Mouse (Mus musculus) bone marrow, adult 2 months (tissue): ENCODE results near the gene Catsper1. TPM values are rescaled to one million over a fixed set of nuclear protein-coding genes. Genes with fewer than 3 reads are reported as not detected.

Experiments used
- H3K27ac ChIP-seq: fragments of 200-500 bp; 2 replicates; pipeline ENCODE4 v1.5.1; 2012; ENCODE audit warnings: low read depth, mild to moderate bottlenecking, control low read depth, inconsistent platforms, low read length; ENCODE audit not compliant: control insufficient read depth, poor library complexity, insufficient read depth
- H3K4me1 ChIP-seq: fragments of 200-500 bp; 2 replicates; pipeline ENCODE4 v1.6.1; 2011; ENCODE audit warnings: low read length; ENCODE audit not compliant: control insufficient read depth, insufficient read depth
- H3K4me3 ChIP-seq: fragments of 200-500 bp; replicated peaks from 2 replicates; pipeline ENCODE3; 2011; ENCODE audit warnings: mild to moderate bottlenecking, low read depth, low read length, control low read depth; ENCODE audit not compliant: control insufficient read depth
- CTCF ChIP-seq: fragments of 200-500 bp; IDR thresholded peaks from 2 replicates; pipeline ENCODE4 v1.5.1; 2011; ENCODE audit warnings: low read length, control low read depth; ENCODE audit not compliant: control insufficient read depth, insufficient read depth
- POLR2A ChIP-seq: fragments of 200-500 bp; IDR thresholded peaks from 2 replicates; pipeline ENCODE4 v1.6.1; 2011; ENCODE audit warnings: low read depth, mild to moderate bottlenecking, control low read depth, low read length, borderline replicate concordance; ENCODE audit not compliant: control insufficient read depth
- WGBS: fragments of 180-500 bp; shearing (Covaris S2); methylation state at CpG from one replicate; pipeline ENCODE4 v1.1.7; 2018; 5-methylcytosine and 5-hydroxymethylcytosine counted together
- polyA plus RNA-seq: library from polyadenylated mRNA; stranded (reverse); fragments of >200 nt; gene quantifications from 2 replicates; pipeline ENCODE4 v1.2.4, GENCODE M21; 2011; ENCODE audit warnings: low replicate concordance; ENCODE audit not compliant: missing spikeins, insufficient read depth, insufficient read length

The Catsper1 gene
- not detected in 2 replicates for polyA plus RNA-seq

DNA sequence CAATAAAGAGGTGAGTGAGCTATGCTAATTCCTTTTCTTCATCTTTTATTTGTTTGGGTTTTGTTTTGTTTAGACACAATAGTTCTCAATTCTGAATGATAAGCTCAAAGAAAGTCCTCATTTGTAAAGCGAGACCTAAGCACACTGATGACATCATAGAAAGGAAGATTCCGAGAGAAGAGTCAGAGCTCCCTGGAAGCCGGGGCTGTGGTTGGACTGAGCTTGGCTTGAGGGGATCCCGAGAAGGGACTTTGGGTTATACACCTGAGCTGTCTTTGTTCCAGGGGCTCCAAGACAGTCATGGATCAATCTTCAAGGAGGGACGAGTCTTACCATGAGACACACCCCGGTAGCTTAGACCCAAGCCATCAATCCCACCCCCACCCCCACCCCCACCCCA, at the start of gene Catsper1:
TSS of gene Catsper1 (plus strand) at position 301 of the 400 bp plus-strand sequence.
- H3K4me3 ChIP-seq: no peak within 1 kb of the TSS
- no peak for TF ChIP-seq POLR2A
- TF ChIP-seq CTCF: no peak
- no peak within 1 kb of the TSS for H3K27ac ChIP-seq
- WGBS: 76% methylated on average over 6 of the region's 6 CpGs
- H3K4me1 ChIP-seq: no peaks in the 10 kb centered on the region

GRCm38 (mm10) chr19:5294972-5295735, 40.4 kb upstream of the Catsper1 start, which contains the start of gene Sf3b2:
Gene Sf3b2, minus strand, starts transcription at chr19:5295455.
- under 1% methylated on average over 46 of the region's 46 CpGs for WGBS
- TF ChIP-seq CTCF (peak; percentile 89), POLR2A (peak; percentile 52)
- H3K4me3 ChIP-seq: peak within 1 kb of the TSS; percentile 95
- H3K27ac ChIP-seq: peak within 1 kb of the TSS; percentile 87
- peaks cover 3% of the 10 kb centered on the region for H3K4me1 ChIP-seq

DNA sequence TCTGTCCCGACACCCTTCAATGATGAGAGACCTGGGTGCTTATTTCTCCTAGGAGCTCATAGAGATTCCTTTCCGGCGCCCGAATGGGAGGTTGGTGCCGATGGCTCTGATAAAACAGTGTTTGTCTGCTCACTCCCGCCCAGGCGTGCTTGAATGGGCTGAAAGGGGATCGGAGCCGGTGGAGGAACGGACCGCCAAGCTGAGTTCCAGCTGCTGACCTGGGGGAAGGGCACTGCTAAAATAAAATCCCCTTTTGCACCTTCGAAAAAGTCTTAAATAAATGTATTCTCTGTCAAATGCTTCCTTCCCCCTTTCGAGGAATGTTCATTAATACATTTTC, 39.8 kb upstream of the Catsper1 start:
- peak overlapping the region; percentile 95 for H3K4me3 ChIP-seq
- peak overlapping the region; percentile 44 for H3K27ac ChIP-seq
- peaks cover 3% of the 10 kb centered on the region for H3K4me1 ChIP-seq
- WGBS: under 1% methylated on average over 13 of the region's 13 CpGs
- no peak for TF ChIP-seq CTCF
- TF ChIP-seq POLR2A: 0 out of 2 replicates have a peak, but pooled peaks have one; percentile 4

GRCm38 (mm10) chr19:5296630-5297029, 38.9 kb upstream of the Catsper1 start:
- Histone ChIP-seq H3K4me1 (peaks cover 1% of the 10 kb centered on the region; the same call in 1 of the 2 replicates), H3K4me3 (no peak overlapping the region), H3K27ac (no peak overlapping the region)
- TF ChIP-seq POLR2A (no peak), CTCF (no peak)
- 84% methylated on average over 5 of the region's 5 CpGs for WGBS

DNA sequence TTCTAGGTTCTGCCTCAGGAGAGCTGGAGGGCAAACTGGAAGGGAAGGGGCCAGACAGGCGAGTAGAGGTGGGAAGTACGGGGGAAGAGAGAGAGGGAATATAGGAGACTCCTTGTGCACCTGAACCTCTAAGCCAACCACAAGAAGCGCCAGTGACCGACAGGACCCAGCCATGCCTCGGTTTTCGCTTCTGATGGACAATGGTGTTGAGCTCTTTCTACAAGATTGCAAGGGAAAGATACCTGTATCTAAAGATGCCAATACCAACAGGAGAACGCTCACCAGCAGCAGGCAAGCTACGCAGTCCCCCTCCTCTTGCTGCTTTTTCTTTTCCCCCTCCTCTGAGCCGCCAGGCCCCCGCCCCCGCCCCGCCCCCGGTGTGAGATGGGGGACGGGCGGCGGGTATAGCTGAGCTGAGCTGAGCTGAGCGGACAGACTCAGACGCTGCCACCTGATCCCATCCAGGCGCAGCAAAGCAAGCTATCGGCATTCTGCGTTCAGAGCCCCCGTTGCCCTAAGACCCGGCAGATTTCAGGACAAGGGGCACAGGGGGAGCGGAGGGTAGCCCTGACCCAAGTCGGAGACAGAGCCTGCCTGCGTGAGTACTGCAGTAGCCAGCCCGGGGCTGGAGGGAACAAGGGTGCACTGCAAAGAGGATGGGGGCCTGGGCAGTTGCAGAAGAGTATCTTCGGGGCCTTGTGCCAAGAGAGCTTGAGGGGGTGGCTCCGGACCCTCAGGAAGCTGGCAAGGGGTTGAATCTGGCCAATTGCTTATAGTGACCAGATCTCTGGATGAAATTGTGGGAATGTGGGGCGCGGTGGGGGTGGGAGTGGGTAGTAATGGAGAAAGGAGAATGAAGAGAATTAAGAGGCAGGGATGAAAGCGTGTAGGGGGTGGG, 37.4 kb upstream of the Catsper1 start, which contains the start of gene Gal3st3:
TSS of gene Gal3st3 (plus strand) at position 429 of the 898 bp plus-strand sequence.
- WGBS: 47% methylated on average over 32 of the region's 32 CpGs
- H3K4me3 ChIP-seq: no peak within 1 kb of the TSS
- no peak within 1 kb of the TSS for H3K27ac ChIP-seq
- H3K4me1 ChIP-seq: peaks cover 1% of the 10 kb centered on the region; the same call in 1 of the 2 replicates
- TF ChIP-seq CTCF (no peak), POLR2A (no peak)

GRCm38 (mm10) chr19:5300588-5300987, 35.0 kb upstream of the Catsper1 start:
- no peak for TF ChIP-seq POLR2A
- TF ChIP-seq CTCF: no peak
- no peak overlapping the region for H3K4me3 ChIP-seq
- no peak overlapping the region for H3K27ac ChIP-seq
- no peaks in the 10 kb centered on the region for H3K4me1 ChIP-seq
- WGBS: 72% methylated on average over 6 of the region's 6 CpGs

DNA sequence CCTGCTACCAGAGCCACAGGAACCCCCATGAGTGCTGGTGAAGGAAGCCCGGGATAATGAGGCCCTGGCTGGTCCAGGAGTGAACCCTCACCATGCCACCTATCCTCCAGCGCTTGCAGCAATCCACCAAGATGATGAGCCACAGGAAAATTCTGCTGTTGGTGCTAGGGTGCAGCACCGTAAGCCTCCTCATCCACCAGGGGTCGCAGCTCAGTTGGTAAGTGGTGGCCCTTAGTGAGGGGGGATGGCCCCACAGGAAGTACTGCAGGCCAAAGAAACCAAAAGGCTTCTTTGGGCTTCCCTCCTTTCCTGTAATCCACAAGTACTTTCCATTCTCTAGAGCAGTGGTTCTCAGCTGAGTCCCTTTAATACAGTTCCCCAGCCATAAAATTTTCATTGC, 33.1 kb upstream of the Catsper1 start:
- Histone ChIP-seq H3K4me1 (no peaks in the 10 kb centered on the region), H3K27ac (no peak overlapping the region), H3K4me3 (no peak overlapping the region)
- 9% methylated on average over 4 of the region's 4 CpGs for WGBS
- TF ChIP-seq POLR2A: no peak
- peak; percentile 81 for TF ChIP-seq CTCF

- H3K27ac ChIP-seq: no peak overlapping the region
- 75% methylated on average over 6 of the region's 6 CpGs for WGBS
- no peaks in the 10 kb centered on the region for H3K4me1 ChIP-seq
- H3K4me3 ChIP-seq: no peak overlapping the region
- TF ChIP-seq CTCF (no peak), POLR2A (no peak)
Observed at GRCm38 (mm10) chr19:5306279-5306678, 29.3 kb upstream of the Catsper1 start.
